Mouse (Mus musculus): ENCODE results near the gene Plekhh3. TPM values are rescaled to one million over a fixed set of nuclear protein-coding genes. Genes with fewer than 3 reads are reported as not detected.
A peak's percentile ranks its signal among the peaks of the same experiment; 100 is the strongest.

Gene Plekhh3
- polyA plus RNA-seq, 1 experiment from 2014 or later = 4.6 TPM

GRCm38 (mm10) chr11:101189495-101190180 is 18.5 kb upstream of the Plekhh3 start:
- Histone ChIP-seq H3K9me3 (replicated peaks; ENCODE audit: control insufficient read depth, low read length) (no peaks in the 10 kb centered on the region), H3K4me1 (ENCODE audit: control insufficient read depth, insufficient read depth, low read length) (peaks cover 3% of the 10 kb centered on the region), H3K36me3 (ENCODE audit: control insufficient read depth, insufficient read depth, low read length) (peaks cover 4% of the 10 kb centered on the region; the same call in 1 of the 2 replicates), H3K4me3 (ENCODE audit: low read depth, low read length) (no peak overlapping the region), H3K27ac (ENCODE audit: low read depth, low read length) (peak overlapping the region; percentile 71), H3K4me2 (ENCODE audit: low read length) (no peak overlapping the region), H3K27me3 (replicated peaks; ENCODE audit: control insufficient read depth, insufficient read depth, low read length) (no peaks in the 10 kb centered on the region), H3K9ac (ENCODE audit: low read length) (no peak overlapping the region; the same call in 1 of the 2 replicates)
- ATAC-seq (peak; percentile 72), DNase-seq (ENCODE audit: low spot score) (peak; percentile 81)
- 20% methylated on average over 6 of the region's 6 CpGs for WGBS

GRCm38 (mm10) chr11:101188166-101188805 is 17.1 kb upstream of the Plekhh3 start:
- Histone ChIP-seq H3K27me3 (replicated peaks; ENCODE audit: control insufficient read depth, insufficient read depth, low read length) (no peaks in the 10 kb centered on the region), H3K4me2 (ENCODE audit: low read length) (no peak overlapping the region), H3K9ac (ENCODE audit: low read length) (no peak overlapping the region), H3K36me3 (ENCODE audit: control insufficient read depth, insufficient read depth, low read length) (no peaks in the 10 kb centered on the region), H3K4me1 (ENCODE audit: control insufficient read depth, insufficient read depth, low read length) (peaks cover 3% of the 10 kb centered on the region), H3K9me3 (replicated peaks; ENCODE audit: control insufficient read depth, low read length) (no peaks in the 10 kb centered on the region), H3K4me3 (ENCODE audit: low read depth, low read length) (no peak overlapping the region), H3K27ac (ENCODE audit: low read depth, low read length) (no peak overlapping the region)
- DNase-seq (ENCODE audit: low spot score) = no peak
- ATAC-seq = no peak
- WGBS = 84% methylated on average over 11 of the region's 11 CpGs

GRCm38 (mm10) chr11:101187541-101187940 is 16.4 kb upstream of the Plekhh3 start:
- no peak for ATAC-seq
- 93% methylated on average over 5 of the region's 5 CpGs for WGBS
- H3K36me3 ChIP-seq (ENCODE audit: control insufficient read depth, insufficient read depth, low read length) = no peaks in the 10 kb centered on the region

GRCm38 (mm10) chr11:101186526-101187247 is 15.5 kb upstream of the Plekhh3 start:
- peaks cover 3% of the 10 kb centered on the region for H3K4me1 ChIP-seq (ENCODE audit: control insufficient read depth, insufficient read depth, low read length)
- no peak overlapping the region for H3K27ac ChIP-seq (ENCODE audit: low read depth, low read length)
- WGBS = 86% methylated on average over 27 of the region's 27 CpGs
- H3K4me2 ChIP-seq (ENCODE audit: low read length) = no peak overlapping the region
- no peak overlapping the region for H3K4me3 ChIP-seq (ENCODE audit: low read depth, low read length)
- no peaks in the 10 kb centered on the region for H3K36me3 ChIP-seq (ENCODE audit: control insufficient read depth, insufficient read depth, low read length)
- no peaks in the 10 kb centered on the region for H3K9me3 ChIP-seq (replicated peaks; ENCODE audit: control insufficient read depth, low read length)
- no peaks in the 10 kb centered on the region for H3K27me3 ChIP-seq (replicated peaks; ENCODE audit: control insufficient read depth, insufficient read depth, low read length)
- DNase-seq (ENCODE audit: low spot score) (no peak), ATAC-seq (no peak)
- no peak overlapping the region for H3K9ac ChIP-seq (ENCODE audit: low read length)

More at GRCm38 (mm10) chr11:101187541-101187940, 16.4 kb upstream of the Plekhh3 start:
- H3K4me3 ChIP-seq (ENCODE audit: low read depth, low read length) = no peak overlapping the region
- no peak for DNase-seq (ENCODE audit: low spot score)
- H3K4me2 ChIP-seq (ENCODE audit: low read length) = no peak overlapping the region
- H3K9me3 ChIP-seq (replicated peaks; ENCODE audit: control insufficient read depth, low read length) = no peaks in the 10 kb centered on the region
- H3K4me1 ChIP-seq (ENCODE audit: control insufficient read depth, insufficient read depth, low read length) = peaks cover 3% of the 10 kb centered on the region
- H3K9ac ChIP-seq (ENCODE audit: low read length) = no peak overlapping the region
- H3K27me3 ChIP-seq (replicated peaks; ENCODE audit: control insufficient read depth, insufficient read depth, low read length) = no peaks in the 10 kb centered on the region
- no peak overlapping the region for H3K27ac ChIP-seq (ENCODE audit: low read depth, low read length)

- no peaks in the 10 kb centered on the region for H3K9me3 ChIP-seq (replicated peaks; ENCODE audit: control insufficient read depth, low read length)
- H3K4me2 ChIP-seq (ENCODE audit: low read length) = no peak overlapping the region
- no peak overlapping the region for H3K27ac ChIP-seq (ENCODE audit: low read depth, low read length)
- ATAC-seq (no peak), DNase-seq (ENCODE audit: low spot score) (no peak)
- H3K4me1 ChIP-seq (ENCODE audit: control insufficient read depth, insufficient read depth, low read length) = peaks cover 3% of the 10 kb centered on the region
- 85% methylated on average over 4 of the region's 4 CpGs for WGBS
- H3K4me3 ChIP-seq (ENCODE audit: low read depth, low read length) = no peak overlapping the region
- H3K27me3 ChIP-seq (replicated peaks; ENCODE audit: control insufficient read depth, insufficient read depth, low read length) = no peaks in the 10 kb centered on the region
- H3K36me3 ChIP-seq (ENCODE audit: control insufficient read depth, insufficient read depth, low read length) = no peaks in the 10 kb centered on the region
- no peak overlapping the region for H3K9ac ChIP-seq (ENCODE audit: low read length)
These were observed 14.3 kb upstream of the Plekhh3 start for GRCm38 (mm10) chr11:101185441-101185840.

- Histone ChIP-seq H3K4me3 (ENCODE audit: low read depth, low read length) (no peak overlapping the region), H3K36me3 (ENCODE audit: control insufficient read depth, insufficient read depth, low read length) (no peaks in the 10 kb centered on the region), H3K27me3 (replicated peaks; ENCODE audit: control insufficient read depth, insufficient read depth, low read length) (no peaks in the 10 kb centered on the region), H3K27ac (ENCODE audit: low read depth, low read length) (no peak overlapping the region), H3K9ac (ENCODE audit: low read length) (no peak overlapping the region), H3K4me1 (ENCODE audit: control insufficient read depth, insufficient read depth, low read length) (peaks cover 3% of the 10 kb centered on the region), H3K9me3 (replicated peaks; ENCODE audit: control insufficient read depth, low read length) (no peaks in the 10 kb centered on the region), H3K4me2 (ENCODE audit: low read length) (no peak overlapping the region)
- DNase-seq (ENCODE audit: low spot score) = no peak
- no peak for ATAC-seq
- WGBS = 89% methylated on average over 12 of the region's 12 CpGs
These were observed 13.8 kb upstream of the Plekhh3 start for GRCm38 (mm10) chr11:101184984-101185383.

GRCm38 (mm10) chr11:101182771-101183517 is 11.8 kb upstream of the Plekhh3 start:
- DNase-seq (ENCODE audit: low spot score) (no peak), ATAC-seq (no peak)
- 0 out of 2 replicates have a peak overlapping the region, but pooled peaks have one; percentile 17 for H3K9ac ChIP-seq (ENCODE audit: low read length)
- peaks cover 14% of the 10 kb centered on the region for H3K27me3 ChIP-seq (replicated peaks; ENCODE audit: control insufficient read depth, insufficient read depth, low read length)
- H3K36me3 ChIP-seq (ENCODE audit: control insufficient read depth, insufficient read depth, low read length) = no peaks in the 10 kb centered on the region
- H3K4me3 ChIP-seq (ENCODE audit: low read depth, low read length) = no peak overlapping the region
- WGBS = 82% methylated on average over 14 of the region's 14 CpGs
- no peak overlapping the region for H3K4me2 ChIP-seq (ENCODE audit: low read length)
- no peaks in the 10 kb centered on the region for H3K9me3 ChIP-seq (replicated peaks; ENCODE audit: control insufficient read depth, low read length)
- H3K27ac ChIP-seq (ENCODE audit: low read depth, low read length) = no peak overlapping the region
- no peaks in the 10 kb centered on the region for H3K4me1 ChIP-seq (ENCODE audit: control insufficient read depth, insufficient read depth, low read length)

GRCm38 (mm10) chr11:101181961-101182360 is 10.8 kb upstream of the Plekhh3 start:
- DNase-seq (ENCODE audit: low spot score) = no peak

More at GRCm38 (mm10) chr11:101181961-101182360, 10.8 kb upstream of the Plekhh3 start:
- Histone ChIP-seq H3K9ac (ENCODE audit: low read length) (no peak overlapping the region), H3K9me3 (replicated peaks; ENCODE audit: control insufficient read depth, low read length) (no peaks in the 10 kb centered on the region), H3K4me3 (ENCODE audit: low read depth, low read length) (no peak overlapping the region), H3K27ac (ENCODE audit: low read depth, low read length) (no peak overlapping the region), H3K4me1 (ENCODE audit: control insufficient read depth, insufficient read depth, low read length) (0 out of 2 replicates have a peak, but pooled peaks cover 2% of the 10 kb centered on the region), H3K4me2 (ENCODE audit: low read length) (no peak overlapping the region), H3K36me3 (ENCODE audit: control insufficient read depth, insufficient read depth, low read length) (no peaks in the 10 kb centered on the region), H3K27me3 (replicated peaks; ENCODE audit: control insufficient read depth, insufficient read depth, low read length) (peaks cover 24% of the 10 kb centered on the region)
- WGBS = 93% methylated on average over 11 of the region's 11 CpGs
- no peak for ATAC-seq

Data from forebrain, embryonic 14.5 days (tissue).